Mouse (Mus musculus) liver, postnatal 0 days (tissue): ENCODE measurements at regions not wholly inside any gene's neighbourhood (a gene's known extent, or its start where the extent isn't known, plus 50 kb on each side); places are given as distances from the start of the nearest gene placed in this dataset.
A peak's percentile ranks its signal among the peaks of the same experiment; 100 is the strongest.

Experiments
- ATAC-seq: fragments of 200-750 bp; cut with Nextera tagmentation; 2 replicates; pipeline ENCODE4 v1.8.0; 2017; ENCODE audit warnings: mild to moderate bottlenecking, moderate library complexity
- DNase-seq: peaks from one replicate; pipeline ENCODE4 v3.0.0-alpha.2; 2016
- H3K27ac ChIP-seq: fragments of 300-500 bp; sonication (generic); 2 replicates; pipeline ENCODE4 v1.5.1; 2014; ENCODE audit warnings: antibody characterized with exemption, moderate library complexity, mild to moderate bottlenecking, low read depth
- H3K27me3 ChIP-seq: fragments of 300-500 bp; sonication (generic); 2 replicates; pipeline ENCODE4 v1.6.1; 2014; ENCODE audit warnings: low read length, control low read depth, mixed read lengths; ENCODE audit not compliant: insufficient read depth
- H3K36me3 ChIP-seq: fragments of 300-500 bp; sonication (generic); replicated peaks from 2 replicates; pipeline ENCODE4 v1.6.1; 2014; ENCODE audit warnings: mild to moderate bottlenecking, control low read depth, low read length, moderate library complexity, mixed read lengths; ENCODE audit not compliant: insufficient read depth
- H3K4me1 ChIP-seq: fragments of 300-500 bp; sonication (generic); 2 replicates; pipeline ENCODE4 v1.6.1; 2014; ENCODE audit warnings: antibody characterized with exemption, mild to moderate bottlenecking, control low read depth; ENCODE audit not compliant: insufficient read depth
- H3K4me2 ChIP-seq: fragments of 300-500 bp; sonication (generic); 2 replicates; pipeline ENCODE4 v1.6.1; 2014; ENCODE audit warnings: low read depth, mild to moderate bottlenecking, low read length, moderate library complexity, mixed read lengths
- H3K4me3 ChIP-seq: fragments of 300-500 bp; sonication (generic); 2 replicates; pipeline ENCODE4 v1.5.1; 2014; ENCODE audit warnings: low read depth, low read length
- H3K9ac ChIP-seq: fragments of 300-500 bp; sonication (generic); replicated peaks from 2 replicates; pipeline ENCODE4 v1.6.1; 2014; ENCODE audit warnings: mild to moderate bottlenecking, moderate library complexity
- H3K9me3 ChIP-seq: fragments of 300-500 bp; sonication (generic); 2 replicates; pipeline ENCODE4 v1.6.1; 2016; ENCODE audit warnings: mild to moderate bottlenecking, control low read depth, low read length, mixed read lengths
- CTCF ChIP-seq: sonication (generic); IDR thresholded peaks from 2 replicates; pipeline ENCODE4 v1.5.1; 2016; ENCODE audit warnings: antibody characterized with exemption, low read depth
- EP300 ChIP-seq: IDR thresholded peaks from 2 replicates; pipeline ENCODE4 v1.6.1; 2016; ENCODE audit warnings: antibody characterized with exemption, low read depth, mild to moderate bottlenecking
- WGBS: fragments of 180-500 bp; shearing (Covaris S2); extraction: QIAGEN DNeasy Blood & Tissue Kit; methylation state at CpG from one replicate; pipeline ENCODE4 v1.1.7; 2014; ENCODE audit not compliant: insufficient replicate concordance; 5-methylcytosine and 5-hydroxymethylcytosine counted together

DNA sequence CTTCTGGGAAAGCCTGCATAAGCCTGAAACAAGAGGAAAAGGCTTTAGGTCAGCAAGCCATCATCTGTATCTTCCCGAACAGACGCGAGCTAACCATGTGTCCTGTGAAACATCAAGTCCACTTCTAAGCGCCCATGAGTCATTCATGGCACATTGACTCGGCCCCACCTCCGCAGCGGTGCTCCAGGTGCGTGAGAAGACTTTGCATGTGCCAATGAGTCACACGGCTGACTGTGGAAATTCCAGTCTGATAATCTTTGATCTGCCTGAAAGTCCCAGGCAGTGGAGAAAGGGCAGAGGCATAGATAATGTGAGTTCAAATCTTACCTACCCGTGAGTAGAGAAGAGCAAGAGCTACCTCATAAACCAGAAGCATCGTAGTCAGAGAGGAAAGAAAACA is 137.8 kb downstream of the Pfkfb3 start:
- no peak for ATAC-seq
- no peaks in the 10 kb centered on the region for H3K9me3 ChIP-seq
- TF ChIP-seq CTCF: no peak
- TF ChIP-seq EP300: no peak
- H3K4me3 ChIP-seq: no peak overlapping the region
- no peaks in the 10 kb centered on the region for H3K4me1 ChIP-seq
- H3K36me3 ChIP-seq: no peaks in the 10 kb centered on the region
- no peak for DNase-seq
- H3K4me2 ChIP-seq: no peak overlapping the region
- no peak overlapping the region for H3K9ac ChIP-seq
- WGBS: 83% methylated on average over 11 of the region's 11 CpGs
- H3K27me3 ChIP-seq: no peaks in the 10 kb centered on the region
- H3K27ac ChIP-seq: no peak overlapping the region

DNA sequence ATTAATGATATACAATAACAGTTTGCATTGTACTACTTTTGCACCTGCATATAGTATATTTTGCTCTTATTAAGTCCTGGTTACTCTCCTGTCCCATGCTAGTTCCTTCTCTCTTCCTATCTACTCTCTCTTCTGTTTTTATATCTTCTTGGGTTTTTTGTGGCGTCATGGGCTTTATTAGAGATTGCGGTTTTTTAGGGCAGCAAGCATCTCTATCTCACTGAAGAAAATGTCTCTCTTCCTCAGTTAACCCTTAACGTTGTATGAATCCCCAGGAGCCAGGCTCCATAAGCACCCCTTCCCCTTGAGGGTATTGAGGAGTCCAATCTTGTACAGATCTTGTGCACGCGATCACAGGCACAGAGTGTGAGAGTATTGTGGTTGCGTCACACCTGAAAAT is 141.4 kb downstream of the Pfkfb3 start:
- no peak overlapping the region for H3K9ac ChIP-seq
- WGBS: 87% methylated on average over 6 of the region's 6 CpGs
- H3K9me3 ChIP-seq: no peaks in the 10 kb centered on the region

DNA sequence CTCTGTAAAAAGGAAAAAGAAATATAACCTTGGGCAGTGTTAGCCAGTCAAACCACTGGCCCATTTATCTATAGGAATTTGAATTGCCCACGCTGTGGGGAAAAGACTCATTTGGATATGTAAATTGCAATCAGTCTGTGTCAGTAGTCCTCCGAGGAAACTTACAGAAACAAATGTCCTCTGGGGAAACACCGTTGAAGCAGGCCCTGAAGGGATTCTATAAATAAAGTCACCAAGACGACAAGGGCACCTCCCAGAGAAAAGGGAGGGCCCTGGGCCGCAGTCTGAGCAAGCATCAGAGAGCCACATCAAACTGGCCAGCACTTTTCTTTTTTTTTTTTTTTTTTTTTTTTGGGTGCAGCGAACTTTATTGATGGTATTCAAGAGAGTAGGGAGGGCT is 145.4 kb downstream of the Pfkfb3 start:
- TF ChIP-seq CTCF (no peak), EP300 (no peak)
- Histone ChIP-seq H3K4me1 (no peaks in the 10 kb centered on the region), H3K9me3 (no peaks in the 10 kb centered on the region), H3K4me3 (no peak overlapping the region), H3K27ac (no peak overlapping the region), H3K36me3 (no peaks in the 10 kb centered on the region), H3K27me3 (no peaks in the 10 kb centered on the region), H3K4me2 (no peak overlapping the region), H3K9ac (no peak overlapping the region)
- ATAC-seq (no peak), DNase-seq (no peak)
- 71% methylated on average over 5 of the region's 6 CpGs for WGBS

More for the DNA sequence above, 141.4 kb downstream of the Pfkfb3 start:
- Histone ChIP-seq H3K4me1 (no peaks in the 10 kb centered on the region), H3K4me3 (no peak overlapping the region), H3K27me3 (no peaks in the 10 kb centered on the region), H3K4me2 (no peak overlapping the region), H3K36me3 (no peaks in the 10 kb centered on the region), H3K27ac (no peak overlapping the region)
- DNase-seq (no peak), ATAC-seq (no peak)
- TF ChIP-seq EP300 (no peak), CTCF (no peak)

DNA sequence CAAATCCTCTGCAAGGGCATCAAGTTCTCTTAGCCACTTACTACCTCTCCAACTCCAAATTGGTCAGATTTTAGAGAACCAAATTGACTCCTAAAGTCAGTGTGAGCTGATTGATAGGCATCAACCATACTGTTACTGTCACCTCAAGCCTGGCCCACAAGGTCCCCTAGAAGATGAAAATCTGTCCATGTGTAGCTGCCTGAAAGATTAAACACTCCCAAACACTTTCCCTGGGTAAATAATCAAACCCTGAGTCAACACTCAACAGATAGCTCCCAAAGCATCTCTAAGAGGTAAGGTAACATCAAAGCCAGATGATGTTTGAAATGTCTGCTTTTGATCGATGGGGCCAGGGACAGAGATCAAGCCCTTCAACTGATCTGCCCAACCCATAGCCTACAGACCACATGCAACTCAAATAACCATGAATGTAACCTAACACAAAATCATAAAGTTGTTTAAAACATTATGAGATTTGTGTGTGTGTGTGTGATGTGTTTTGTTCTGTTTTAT is 147.7 kb downstream of the Pfkfb3 start:
- no peak for TF ChIP-seq EP300
- TF ChIP-seq CTCF: no peak
- Histone ChIP-seq H3K27me3 (no peaks in the 10 kb centered on the region), H3K36me3 (no peaks in the 10 kb centered on the region), H3K4me1 (no peaks in the 10 kb centered on the region), H3K4me2 (no peak overlapping the region), H3K4me3 (no peak overlapping the region), H3K9ac (no peak overlapping the region), H3K27ac (no peak overlapping the region), H3K9me3 (no peaks in the 10 kb centered on the region)
- ATAC-seq (peak; percentile 44; the same call in 1 of the 2 replicates), DNase-seq (no peak)
- 55% methylated on average over 1 of the region's 1 CpGs for WGBS

DNA sequence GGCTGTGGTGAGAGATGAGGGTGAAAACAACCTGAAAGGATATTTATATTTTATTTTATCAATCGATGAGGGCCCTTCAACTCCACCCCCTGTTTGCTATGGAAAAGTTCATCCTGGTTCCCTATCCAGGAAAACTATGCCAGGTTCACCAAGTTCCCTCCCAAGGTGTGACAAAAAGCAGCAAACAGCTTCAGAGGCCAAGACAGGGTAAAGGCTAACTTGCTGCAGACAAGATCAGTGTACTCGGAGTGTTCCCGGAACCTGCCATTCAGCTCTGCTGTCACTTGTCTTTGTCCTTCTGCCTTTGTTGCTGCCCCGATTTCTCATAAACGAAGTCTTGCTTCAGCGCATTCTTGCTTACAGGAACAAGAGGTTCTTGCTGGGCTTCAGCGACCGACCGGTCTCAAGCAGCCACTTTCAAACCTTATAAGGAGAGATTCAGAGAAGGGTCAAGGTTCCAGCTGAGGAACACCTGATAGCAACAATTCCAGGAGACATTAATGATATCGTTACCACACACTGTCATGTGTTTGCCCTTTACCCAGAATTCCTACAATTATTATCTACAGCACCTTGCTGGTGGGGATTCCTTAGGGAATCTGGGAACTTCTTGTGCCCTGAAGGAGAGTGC is 151.5 kb downstream of the Pfkfb3 start:
- H3K27ac ChIP-seq: no peak overlapping the region
- no peak overlapping the region for H3K9ac ChIP-seq
- H3K4me3 ChIP-seq: no peak overlapping the region
- H3K4me1 ChIP-seq: peaks cover 6% of the 10 kb centered on the region
- TF ChIP-seq EP300: no peak
- no peak for TF ChIP-seq CTCF
- no peak overlapping the region for H3K4me2 ChIP-seq
- H3K9me3 ChIP-seq: no peaks in the 10 kb centered on the region
- H3K27me3 ChIP-seq: no peaks in the 10 kb centered on the region
- DNase-seq (no peak), ATAC-seq (no peak)
- 81% methylated on average over 10 of the region's 10 CpGs for WGBS
- H3K36me3 ChIP-seq: no peaks in the 10 kb centered on the region

DNA sequence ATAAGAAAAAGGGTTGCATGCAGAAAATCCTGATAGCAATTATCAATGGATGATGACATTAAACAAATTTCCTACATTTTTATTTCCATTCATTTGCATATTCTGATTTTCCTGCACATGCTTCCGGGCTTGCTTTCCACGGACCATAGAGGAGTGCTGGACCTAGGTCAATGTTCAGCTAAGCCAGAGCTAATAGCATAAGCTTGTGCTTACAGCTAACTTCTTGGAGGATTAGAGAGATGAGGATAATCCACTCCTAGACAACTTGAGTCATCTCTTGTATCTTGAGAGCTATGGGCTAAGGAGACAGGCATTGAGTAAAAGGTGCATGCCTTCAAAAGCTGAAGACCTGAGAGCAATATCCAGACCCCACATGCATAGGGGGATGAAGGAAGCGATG is 154.5 kb downstream of the Pfkfb3 start:
- ATAC-seq: no peak

More for the DNA sequence above, 154.5 kb downstream of the Pfkfb3 start:
- H3K4me3 ChIP-seq: no peak overlapping the region
- no peak overlapping the region for H3K9ac ChIP-seq
- no peaks in the 10 kb centered on the region for H3K36me3 ChIP-seq
- H3K4me2 ChIP-seq: no peak overlapping the region
- H3K27me3 ChIP-seq: no peaks in the 10 kb centered on the region
- no peak for TF ChIP-seq EP300
- TF ChIP-seq CTCF: no peak
- no peak for DNase-seq
- peaks cover 6% of the 10 kb centered on the region for H3K4me1 ChIP-seq
- no peaks in the 10 kb centered on the region for H3K9me3 ChIP-seq
- no peak overlapping the region for H3K27ac ChIP-seq
- WGBS: 67% methylated on average over 3 of the region's 3 CpGs
